Mouse (Mus musculus): Measurements from ENCODE around the gene Unc93a2. TPM values are rescaled to one million over a fixed set of nuclear protein-coding genes. Genes with fewer than 3 reads are reported as not detected.

Gene Unc93a2
- polyA plus RNA-seq, 1 experiment: not detected

Other genes with a start within 250 kb of the Unc93a2 start
- 22.1 and 26.6 TPM in 2 replicates for gene Rps6ka2, start 215.3 kb downstream of the Unc93a2 start, polyA plus RNA-seq (2011; ENCODE audit: insufficient read depth, insufficient read length, low read depth, missing spikeins)
- gene Tcp10a, start 60.8 kb downstream of the Unc93a2 start, polyA plus RNA-seq (2011; ENCODE audit: insufficient read depth, insufficient read length, low read depth, missing spikeins): 0.27 TPM in 1 of 2 replicates, not detected in the other
- gene Ttll2, start 32.8 kb downstream of the Unc93a2 start, polyA plus RNA-seq (2011; ENCODE audit: insufficient read depth, insufficient read length, low read depth, missing spikeins): not detected in 2 replicates
- gene Gm49630, start 13.5 kb downstream of the Unc93a2 start, polyA plus RNA-seq (2011; ENCODE audit: insufficient read depth, insufficient read length, low read depth, missing spikeins): not detected in 2 replicates

Measured in ES-Bruce4 (cell line).